Mouse (Mus musculus) WW6 (cell line): ENCODE measurements around the gene Pgs1.

Experiments used
- DNase-seq: peaks from one replicate; pipeline ENCODE4 v3.0.0-alpha.2; 2013; ENCODE audit warnings: low read depth, low spot score

Pgs1 gene

DNA sequence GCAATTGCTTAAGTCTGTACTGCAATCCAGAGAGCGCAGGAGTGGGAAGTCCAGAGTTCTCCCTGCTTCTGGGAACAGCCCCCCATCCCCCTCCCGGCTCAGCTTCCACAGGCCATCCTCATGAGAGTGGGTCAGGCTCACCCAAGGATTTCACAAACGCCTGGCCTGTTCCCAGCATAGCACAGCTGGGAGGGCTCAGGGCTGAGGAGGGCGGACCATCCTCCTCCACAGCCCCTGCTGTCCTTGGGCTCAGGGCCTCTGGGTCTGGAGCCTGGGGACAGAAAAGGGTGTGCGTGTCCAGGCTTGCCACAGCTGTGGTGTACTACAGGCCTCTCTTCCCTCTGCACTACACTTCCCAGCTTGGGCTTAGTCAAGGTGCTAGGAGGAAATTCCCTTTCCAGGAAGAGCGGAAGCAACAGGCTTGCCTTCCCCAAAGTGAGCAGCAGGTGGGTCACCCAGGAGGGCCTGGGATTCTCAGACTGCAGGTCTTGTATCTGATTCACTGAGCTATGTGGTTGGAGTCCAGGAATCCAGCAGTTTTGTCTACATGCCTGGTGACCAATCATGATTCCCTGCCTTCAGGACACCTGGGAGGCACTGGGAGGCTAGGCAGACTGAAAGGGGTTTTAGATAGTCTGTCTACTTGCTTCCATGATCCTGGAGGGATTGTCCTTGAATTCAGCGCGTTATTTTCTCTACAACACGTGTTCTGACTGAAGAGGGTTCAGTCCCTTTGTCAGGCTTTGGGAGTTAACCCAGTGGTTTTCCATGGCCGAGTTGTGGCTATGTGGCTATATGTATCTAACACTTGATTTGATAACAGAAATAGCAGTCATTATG lies 23.6 kb upstream of the Pgs1 start:
- no peak for DNase-seq

GRCm38 (mm10) chr11:117963091-117963793 lies 22.9 kb upstream of the Pgs1 start:
- peak; percentile 99 for DNase-seq

DNA sequence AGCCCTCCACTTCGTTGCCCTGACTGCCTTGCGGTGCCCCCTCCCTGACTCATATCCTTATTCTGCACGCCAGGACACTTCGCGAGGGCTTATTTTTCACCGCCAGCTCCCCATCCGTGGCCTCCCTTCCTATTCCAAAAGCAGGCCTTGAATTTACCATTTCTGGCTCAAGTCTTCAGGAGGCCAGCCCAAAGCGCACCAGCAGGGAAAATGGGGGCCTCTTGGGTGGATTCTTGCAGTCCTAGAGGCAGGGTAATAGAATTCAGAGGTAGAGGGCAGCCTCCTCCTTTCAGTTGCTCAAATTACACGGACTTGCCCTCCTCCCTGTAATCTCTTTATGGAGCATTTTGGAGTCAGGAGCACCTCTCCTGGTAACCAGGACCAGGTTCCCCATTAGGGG lies 22.2 kb upstream of the Pgs1 start:
- no peak for DNase-seq

- no peak for DNase-seq
Measured at GRCm38 (mm10) chr11:117964294-117964693, 21.8 kb upstream of the Pgs1 start.

DNA sequence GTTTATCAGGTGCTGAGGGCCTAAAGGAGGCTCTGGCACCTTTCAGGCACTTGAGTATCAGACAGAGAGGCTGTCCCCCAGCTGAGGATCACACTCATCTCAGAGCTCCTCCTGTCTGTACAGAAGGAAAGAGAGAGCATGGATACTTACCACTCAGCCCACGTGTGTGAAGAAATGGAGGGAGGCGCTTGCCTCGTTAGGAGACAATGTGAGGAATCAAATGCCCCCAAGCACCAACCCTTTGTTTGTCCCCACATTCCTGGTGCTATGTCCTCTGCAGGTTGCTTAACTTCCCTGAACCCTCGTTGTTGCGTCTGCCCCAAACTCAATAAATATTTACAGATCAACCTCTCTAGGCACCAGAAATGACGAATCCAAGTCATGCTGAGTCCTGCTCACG lies 21.0 kb upstream of the Pgs1 start:
- DNase-seq, result no peak

DNA sequence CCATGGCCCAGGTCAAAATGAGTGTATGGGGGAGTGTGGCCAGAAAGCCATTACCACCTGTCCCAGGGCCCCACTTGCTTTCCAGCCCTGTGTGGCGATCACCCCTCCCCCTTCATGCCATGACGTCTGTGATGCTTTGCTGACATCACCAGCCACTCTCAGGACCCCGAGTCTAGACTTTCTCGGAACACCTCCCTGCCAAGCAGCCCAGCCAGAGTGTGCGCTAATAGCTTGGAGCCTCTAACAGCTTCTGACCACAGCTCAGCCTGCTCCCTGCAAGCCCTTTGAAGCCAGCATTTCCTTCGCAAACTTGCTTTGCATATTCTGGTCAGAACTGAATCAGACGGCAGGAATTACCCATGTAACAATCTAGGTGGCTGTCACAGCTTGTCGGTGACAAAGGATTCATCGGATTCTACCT lies 20.5 kb upstream of the Pgs1 start:
- DNase-seq, result no peak

- DNase-seq, result no peak
Measured at GRCm38 (mm10) chr11:117966506-117967100, 19.5 kb upstream of the Pgs1 start.

GRCm38 (mm10) chr11:117967249-117968015 lies 18.7 kb upstream of the Pgs1 start:
- no peak for DNase-seq

DNA sequence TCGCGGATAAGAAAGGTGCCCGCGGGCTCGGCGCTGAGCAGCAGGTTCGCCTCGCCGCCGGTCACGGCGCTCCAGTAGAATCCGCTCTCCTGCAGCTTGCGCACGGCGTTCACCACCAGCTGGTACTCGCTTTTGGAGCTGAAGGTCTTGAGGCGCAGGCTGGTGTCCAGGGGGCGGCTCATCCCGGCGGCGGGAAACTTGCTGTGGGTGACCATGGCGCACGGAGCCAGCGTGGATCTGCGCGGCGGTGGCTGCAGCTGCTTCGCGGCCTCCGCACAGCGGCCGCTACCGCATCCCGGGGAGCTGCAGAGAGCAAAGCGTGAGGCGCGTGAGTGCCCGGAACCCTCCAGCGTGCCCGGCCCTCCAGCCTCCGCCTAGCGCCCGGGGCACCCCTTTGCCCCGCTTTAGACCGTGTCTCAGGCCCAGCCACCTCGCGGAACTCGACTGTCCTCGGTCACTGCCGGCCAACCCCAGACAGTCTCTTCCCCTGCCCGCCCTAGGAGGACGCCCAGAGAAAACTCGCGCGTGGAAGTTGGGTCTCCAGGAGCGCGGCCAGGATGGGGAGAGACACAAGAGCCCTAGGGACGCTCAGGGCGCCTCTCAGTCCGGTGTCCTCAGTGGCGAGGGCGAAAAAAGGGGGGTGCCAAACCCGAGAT lies 17.9 kb upstream of the Pgs1 start:
- no peak for DNase-seq

- no peak for DNase-seq
Measured at GRCm38 (mm10) chr11:117968716-117969099, 17.4 kb upstream of the Pgs1 start.

- DNase-seq, result peak; percentile 95
Measured at GRCm38 (mm10) chr11:117969100-117969944, 16.8 kb upstream of the Pgs1 start.

- peak; percentile 87 for DNase-seq
Measured at GRCm38 (mm10) chr11:117969945-117970872, 15.9 kb upstream of the Pgs1 start, which contains the start of gene Socs3. Gene Socs3 (minus strand): TSS chr11:117970047.

DNA sequence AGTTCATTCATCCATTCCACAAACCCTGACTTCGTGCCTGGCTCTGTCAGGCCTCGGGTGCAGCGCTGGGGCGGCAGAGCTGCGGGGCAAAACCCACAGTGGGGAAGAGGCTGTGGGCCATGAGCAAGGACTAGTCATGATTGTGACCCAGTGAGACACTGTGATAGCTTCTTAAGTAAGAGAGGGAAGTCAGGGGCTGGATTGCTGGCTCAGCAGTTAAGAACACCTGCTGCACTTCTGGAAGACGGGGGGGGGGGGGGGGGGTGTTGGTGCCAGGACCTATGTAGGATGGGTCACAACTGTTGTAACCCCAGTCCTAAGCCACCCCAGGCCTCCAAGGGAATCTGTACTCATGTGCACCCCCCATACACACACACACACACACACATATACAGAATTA lies 15.0 kb upstream of the Pgs1 start:
- no peak for DNase-seq

DNA sequence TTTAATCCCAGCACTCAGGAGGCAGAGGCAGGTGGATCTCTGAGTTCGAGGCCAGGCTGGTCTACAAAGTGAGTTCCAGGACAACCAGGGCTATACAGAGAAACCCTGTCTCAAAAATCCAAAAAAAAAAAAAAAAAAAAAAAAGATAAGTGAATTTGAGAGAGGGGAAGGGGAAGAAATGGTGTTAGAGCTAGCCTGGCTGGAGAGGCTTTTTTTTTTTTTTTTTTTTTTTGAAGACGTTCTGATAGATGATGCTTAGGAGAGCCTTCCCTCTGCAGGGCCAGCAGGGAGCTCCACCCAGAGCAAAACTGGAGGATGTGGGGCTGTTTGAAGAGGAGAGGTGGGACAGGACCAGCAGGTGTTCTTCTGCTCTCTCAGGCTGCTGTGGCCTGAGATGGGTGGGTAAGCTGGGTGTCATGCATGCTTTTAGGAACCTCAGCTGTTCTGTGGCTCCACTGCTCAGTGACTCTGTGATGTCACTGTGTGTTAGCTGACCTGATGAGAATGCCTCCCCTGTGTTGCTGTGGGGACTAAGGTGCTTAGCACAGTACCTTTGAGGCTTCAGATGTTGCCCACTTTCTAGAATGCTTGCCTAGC lies 14.3 kb upstream of the Pgs1 start:
- DNase-seq, result no peak

DNA sequence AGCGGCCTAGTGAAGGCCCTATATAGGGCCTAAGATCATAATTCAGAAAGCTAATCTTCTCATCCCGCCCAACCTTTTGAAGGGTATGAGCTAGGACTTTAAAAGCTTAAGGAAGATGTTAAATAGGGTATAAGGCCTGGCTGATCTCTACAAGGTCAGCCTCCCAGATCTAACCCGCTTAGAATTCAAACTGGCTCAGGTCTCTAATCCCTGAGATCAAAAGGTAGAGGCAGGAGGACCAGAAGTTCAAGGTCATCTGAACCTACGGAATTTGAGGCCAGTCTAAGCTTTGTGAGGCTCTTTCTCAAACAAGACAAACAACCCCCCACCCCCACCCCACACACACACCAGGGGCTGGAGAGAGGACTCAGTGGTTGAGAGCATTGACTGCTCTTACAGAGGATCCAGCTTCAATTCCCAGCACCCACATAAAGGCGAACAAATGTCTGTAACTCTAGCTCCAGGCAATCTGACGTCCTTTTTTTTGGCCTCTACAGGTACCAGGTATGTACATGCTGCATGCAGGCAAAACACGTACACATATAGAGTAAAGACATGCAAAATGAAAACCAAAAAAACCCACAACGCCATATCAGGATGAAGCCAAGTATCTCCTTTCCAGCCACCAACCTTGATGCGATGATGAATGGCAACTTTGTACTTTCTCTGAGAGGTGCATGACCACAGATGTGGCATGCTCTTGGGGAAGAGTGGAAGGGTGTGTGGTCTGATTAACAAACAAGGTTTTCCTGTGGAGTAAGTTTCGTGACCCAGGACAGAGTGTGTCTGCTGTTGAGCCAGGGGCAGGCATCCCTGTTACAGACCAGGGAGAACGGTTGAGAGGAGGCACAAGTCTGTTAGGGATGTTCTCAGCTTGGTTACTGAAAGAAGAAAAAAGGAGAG lies 13.2 kb upstream of the Pgs1 start:
- DNase-seq, result no peak

DNA sequence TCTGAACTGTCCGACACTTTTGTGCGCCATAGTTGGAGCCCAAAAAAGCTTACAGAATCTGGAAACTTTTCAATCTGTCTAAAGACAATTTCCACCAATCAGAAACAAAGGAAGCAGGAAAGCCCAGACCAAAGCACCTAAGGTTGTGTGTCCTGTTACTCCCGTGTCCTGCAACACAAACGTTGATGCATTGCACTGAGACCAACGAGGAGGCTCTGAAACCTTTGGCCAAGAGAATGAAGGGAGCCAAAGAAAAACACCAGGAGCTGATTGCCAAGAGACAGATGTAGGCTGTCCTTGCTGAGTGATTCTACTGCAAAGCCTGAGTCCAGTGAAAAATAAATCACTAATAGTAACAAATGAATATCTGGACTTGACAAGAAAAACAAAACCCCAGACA lies 12.5 kb upstream of the Pgs1 start:
- no peak for DNase-seq

DNA sequence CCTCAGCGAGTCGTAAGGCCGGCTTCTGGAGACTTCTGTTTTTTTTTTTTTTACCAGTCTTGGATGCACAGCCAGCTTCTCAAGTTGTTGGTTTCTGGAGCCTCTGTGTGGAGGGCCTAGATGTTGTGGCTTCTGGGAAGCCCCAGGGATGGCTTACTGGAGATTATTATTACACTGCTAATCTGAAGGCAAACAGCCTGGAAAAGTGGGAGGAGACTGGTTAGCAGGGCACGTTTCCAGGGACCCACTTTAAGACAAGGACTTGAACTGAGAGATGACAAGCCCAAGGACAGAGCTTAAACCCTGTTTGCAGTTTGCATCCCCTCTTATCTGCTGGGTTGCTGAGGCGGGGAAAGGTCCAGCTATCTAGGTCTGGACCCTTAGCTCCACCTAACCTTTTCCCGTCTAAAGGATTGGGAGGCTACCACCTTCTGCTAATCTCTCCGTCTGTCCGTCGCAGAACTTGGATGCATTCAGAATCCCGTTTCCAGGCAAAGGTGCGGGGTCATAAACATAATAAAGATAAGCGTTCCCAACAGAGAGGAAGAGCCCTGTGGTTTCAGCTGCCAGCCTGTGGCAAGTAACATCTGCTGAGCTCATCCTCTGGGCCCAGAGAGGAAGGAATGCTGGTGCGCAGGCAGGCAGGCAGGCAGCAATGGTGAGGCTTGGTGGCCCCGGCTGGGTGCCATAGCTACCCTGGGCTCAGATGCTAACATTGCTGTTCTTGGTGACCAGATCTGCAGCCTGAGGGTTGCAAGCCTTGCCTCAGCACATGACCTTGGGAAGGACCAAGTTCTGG lies 11.6 kb upstream of the Pgs1 start:
- DNase-seq, result no peak
